Mouse (Mus musculus): Measurements from ENCODE around the gene Gpr153. TPM values are rescaled to one million over a fixed set of nuclear protein-coding genes. Genes with fewer than 3 reads are reported as not detected.
A peak's percentile ranks its signal among the peaks of the same experiment; 100 is the strongest.

The Gpr153 gene
- polyA plus RNA-seq, 1 experiment from 2014 or later: 0.58 TPM

DNA sequence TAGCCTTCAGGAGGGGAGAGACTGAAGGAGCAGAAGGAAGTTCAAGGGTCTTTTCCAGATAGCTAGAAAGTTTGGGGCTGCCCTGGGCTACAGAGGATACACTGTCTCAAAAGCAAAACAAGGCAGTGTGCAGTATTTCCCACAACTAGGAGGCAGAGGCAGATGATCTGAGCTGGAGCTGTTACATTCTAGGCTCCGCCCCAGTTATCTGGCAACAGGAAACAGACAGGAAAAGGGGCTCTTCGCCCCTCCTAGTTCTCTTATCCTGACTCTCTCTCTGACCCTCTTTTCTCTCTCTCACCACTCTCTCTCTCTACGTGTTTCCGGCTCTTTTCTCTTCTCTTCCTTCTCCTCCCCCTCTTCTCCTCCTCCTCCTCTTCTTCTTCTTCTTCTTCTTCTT lies 21.9 kb downstream of the Gpr153 start:
- Histone ChIP-seq H3K9me3 (ENCODE audit: low read length) (no peaks in the 10 kb centered on the region), H3K27ac (ENCODE audit: low read depth) (no peak overlapping the region; the same call in 1 of the 2 replicates), H3K27me3 (ENCODE audit: insufficient read depth, low read length) (peaks cover 25% of the 10 kb centered on the region), H3K4me1 (ENCODE audit: insufficient read depth) (peaks cover 22% of the 10 kb centered on the region), H3K9ac (replicated peaks) (no peak overlapping the region; the same call in 1 of the 2 replicates), H3K36me3 (replicated peaks; ENCODE audit: insufficient read depth, low read length) (peaks cover 14% of the 10 kb centered on the region; the same call in 1 of the 2 replicates), H3K4me2 (ENCODE audit: low read depth, low read length) (peak overlapping the region; percentile 97), H3K4me3 (ENCODE audit: low read depth, low read length) (no peak overlapping the region; the same call in 1 of the 2 replicates)
- TF ChIP-seq EP300 (IDR thresholded peaks at IDR 0.05; ENCODE audit: low read depth): no peak
- TF ChIP-seq CTCF (IDR thresholded peaks at IDR 0.05; ENCODE audit: low read depth): no peak
- no peak for DNase-seq
- WGBS (ENCODE audit: insufficient replicate concordance): 14% methylated on average over 4 of the region's 4 CpGs
- ATAC-seq: no peak

DNA sequence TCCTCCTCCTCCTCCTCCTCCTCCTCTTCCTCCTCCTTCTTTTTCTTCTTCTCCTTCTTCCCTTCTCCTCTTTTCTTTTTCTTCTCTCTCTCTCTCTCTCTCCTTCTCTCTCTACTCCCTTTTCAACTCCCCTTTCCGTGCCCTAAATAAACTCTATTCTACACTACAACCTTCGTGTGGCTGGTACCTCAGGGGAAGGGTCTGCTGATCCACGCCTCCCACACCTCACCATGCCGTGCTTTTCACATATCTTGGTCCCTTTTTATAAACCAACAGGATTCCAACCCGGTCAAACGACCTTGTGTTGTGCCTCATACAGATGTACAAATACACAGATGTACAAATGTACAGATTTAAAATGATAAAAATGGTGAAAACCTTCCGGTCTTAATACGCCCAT lies 22.3 kb downstream of the Gpr153 start:
- peaks cover 21% of the 10 kb centered on the region for H3K27me3 ChIP-seq (ENCODE audit: insufficient read depth, low read length)
- peaks cover 18% of the 10 kb centered on the region; the same call in 1 of the 2 replicates for H3K36me3 ChIP-seq (replicated peaks; ENCODE audit: insufficient read depth, low read length)
- H3K9me3 ChIP-seq (ENCODE audit: low read length): no peaks in the 10 kb centered on the region
- peaks cover 22% of the 10 kb centered on the region for H3K4me1 ChIP-seq (ENCODE audit: insufficient read depth)
- TF ChIP-seq CTCF (IDR thresholded peaks at IDR 0.05; ENCODE audit: low read depth) (no peak), EP300 (IDR thresholded peaks at IDR 0.05; ENCODE audit: low read depth) (no peak)
- DNase-seq (no peak), ATAC-seq (no peak)
- H3K27ac ChIP-seq (ENCODE audit: low read depth): peak overlapping the region; percentile 88
- WGBS (ENCODE audit: insufficient replicate concordance): 7% methylated on average over 8 of the region's 8 CpGs
- peak overlapping the region; percentile 71 for H3K9ac ChIP-seq (replicated peaks)
- H3K4me3 ChIP-seq (ENCODE audit: low read depth, low read length): peak overlapping the region; percentile 97
- H3K4me2 ChIP-seq (ENCODE audit: low read depth, low read length): peak overlapping the region; percentile 97

DNA sequence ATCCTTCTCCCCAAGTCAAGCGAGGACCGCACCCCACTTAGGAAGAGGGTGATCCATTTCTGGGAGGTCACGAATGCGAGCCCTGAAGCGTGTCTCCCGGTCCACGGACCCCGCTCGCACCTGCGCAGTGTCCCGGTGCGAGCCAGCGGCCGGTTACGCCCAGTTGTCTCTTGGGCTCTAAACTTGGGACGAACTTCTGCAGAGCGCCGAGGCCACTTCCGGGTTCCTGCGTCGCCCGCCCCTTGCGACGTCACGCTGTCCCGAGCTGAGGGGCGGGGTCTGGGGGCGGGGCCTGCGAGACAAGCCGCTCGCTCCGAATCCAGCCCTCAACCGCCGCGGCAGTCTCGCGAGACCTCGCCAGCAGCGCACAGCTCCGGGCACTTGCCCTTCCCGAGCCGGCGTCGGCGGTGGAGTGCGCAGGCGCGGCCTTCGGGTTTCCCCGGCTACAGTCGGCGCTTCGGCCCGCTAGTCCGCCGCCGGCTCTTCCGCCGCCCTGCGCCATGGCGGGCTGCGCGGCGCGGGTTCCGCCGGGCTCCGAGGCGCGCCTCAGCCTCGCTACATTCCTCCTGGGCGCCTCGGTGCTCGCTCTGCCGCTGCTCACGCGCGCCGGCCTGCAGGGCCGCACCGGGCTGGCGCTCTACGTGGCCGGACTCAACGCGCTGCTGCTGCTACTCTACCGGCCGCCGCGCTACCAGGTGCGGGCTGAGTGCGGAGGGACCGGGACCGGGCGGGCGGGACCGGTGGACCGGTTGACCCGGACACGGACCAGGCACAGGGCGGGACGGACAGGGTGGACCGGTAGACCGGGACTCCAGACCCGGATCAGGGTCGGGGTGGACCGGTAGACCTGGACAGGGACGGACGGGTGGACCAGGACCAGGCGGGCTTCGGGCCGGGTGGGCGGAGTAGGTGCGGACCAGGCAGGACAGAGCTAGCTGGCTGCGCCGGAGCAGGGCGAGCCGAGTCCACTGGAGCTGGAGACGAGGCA lies 23.1 kb downstream of the Gpr153 start, which contains the start of gene Icmt:
Gene Icmt (plus strand): TSS at position 354 of the 988 bp plus-strand sequence.
- DNase-seq: peak; percentile 100
- Histone ChIP-seq H3K27ac (ENCODE audit: low read depth) (peak within 1 kb of the TSS; percentile 88), H3K9me3 (ENCODE audit: low read length) (no peaks in the 10 kb centered on the region), H3K4me3 (ENCODE audit: low read depth, low read length) (peak within 1 kb of the TSS; percentile 97), H3K4me2 (ENCODE audit: low read depth, low read length) (peak within 1 kb of the TSS; percentile 97), H3K9ac (replicated peaks) (peak within 1 kb of the TSS; percentile 97), H3K27me3 (ENCODE audit: insufficient read depth, low read length) (peaks cover 13% of the 10 kb centered on the region), H3K36me3 (replicated peaks; ENCODE audit: insufficient read depth, low read length) (peaks cover 19% of the 10 kb centered on the region; the same call in 1 of the 2 replicates), H3K4me1 (ENCODE audit: insufficient read depth) (peaks cover 22% of the 10 kb centered on the region)
- WGBS (ENCODE audit: insufficient replicate concordance): 2% methylated on average over 102 of the region's 119 CpGs
- ATAC-seq: peak; percentile 95
- no peak for TF ChIP-seq CTCF (IDR thresholded peaks at IDR 0.05; ENCODE audit: low read depth)
- no peak; the same call in 1 of the 2 replicates for TF ChIP-seq EP300 (IDR thresholded peaks at IDR 0.05; ENCODE audit: low read depth)

DNA sequence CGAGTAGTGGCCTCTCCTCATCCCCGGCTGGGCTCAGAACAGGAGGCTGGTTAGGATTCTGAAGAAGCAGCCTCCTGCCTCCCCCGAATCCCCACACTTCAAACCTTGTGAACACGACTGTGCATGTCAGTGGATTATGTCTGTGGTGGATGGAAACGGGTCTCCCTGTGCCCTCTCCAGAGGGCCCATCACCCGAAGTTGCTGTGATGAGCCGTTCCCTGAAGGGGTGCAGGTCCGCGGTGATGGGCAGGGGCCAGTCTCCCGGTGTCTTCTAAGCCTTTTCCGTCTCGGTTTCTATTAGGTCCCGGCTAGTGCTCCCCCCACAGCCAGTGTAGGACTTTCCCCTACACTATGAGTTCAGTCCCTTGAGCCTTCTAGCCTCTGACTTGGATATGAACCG lies 24.8 kb downstream of the Gpr153 start:
- H3K27me3 ChIP-seq (ENCODE audit: insufficient read depth, low read length): no peaks in the 10 kb centered on the region
- H3K36me3 ChIP-seq (replicated peaks; ENCODE audit: insufficient read depth, low read length): peaks cover 26% of the 10 kb centered on the region
- H3K4me1 ChIP-seq (ENCODE audit: insufficient read depth): peaks cover 22% of the 10 kb centered on the region
- H3K4me2 ChIP-seq (ENCODE audit: low read depth, low read length): peak overlapping the region; percentile 97; the same call in 1 of the 2 replicates
- H3K27ac ChIP-seq (ENCODE audit: low read depth): no peak overlapping the region
- H3K9me3 ChIP-seq (ENCODE audit: low read length): no peaks in the 10 kb centered on the region
- no peak for DNase-seq
- H3K9ac ChIP-seq (replicated peaks): no peak overlapping the region
- ATAC-seq: no peak
- TF ChIP-seq EP300 (IDR thresholded peaks at IDR 0.05; ENCODE audit: low read depth) (no peak), CTCF (IDR thresholded peaks at IDR 0.05; ENCODE audit: low read depth) (no peak)
- WGBS (ENCODE audit: insufficient replicate concordance): 86% methylated on average over 14 of the region's 14 CpGs
- no peak overlapping the region for H3K4me3 ChIP-seq (ENCODE audit: low read depth, low read length)

DNA sequence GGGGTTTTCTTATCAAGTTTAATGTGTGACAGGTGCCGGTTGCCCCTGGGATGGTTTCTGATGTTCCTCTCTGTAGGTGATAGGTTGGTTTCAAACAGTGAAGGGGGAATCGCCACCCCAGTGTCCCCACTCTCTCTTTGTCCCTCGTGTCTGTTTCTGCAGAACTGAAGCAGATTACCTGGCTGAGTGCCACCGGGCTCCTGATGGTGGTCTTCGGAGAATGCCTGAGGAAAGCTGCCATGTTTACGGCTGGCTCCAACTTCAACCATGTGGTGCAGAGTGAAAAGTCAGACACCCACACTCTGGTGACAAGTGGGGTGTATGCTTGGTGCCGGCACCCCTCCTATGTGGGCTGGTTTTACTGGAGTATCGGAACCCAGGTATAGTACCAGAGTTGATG lies 26.3 kb downstream of the Gpr153 start:
- WGBS (ENCODE audit: insufficient replicate concordance): 89% methylated on average over 8 of the region's 8 CpGs
- H3K9ac ChIP-seq (replicated peaks): no peak overlapping the region
- H3K4me1 ChIP-seq (ENCODE audit: insufficient read depth): peaks cover 22% of the 10 kb centered on the region
- no peak overlapping the region for H3K4me3 ChIP-seq (ENCODE audit: low read depth, low read length)
- no peak overlapping the region for H3K27ac ChIP-seq (ENCODE audit: low read depth)
- H3K9me3 ChIP-seq (ENCODE audit: low read length): no peaks in the 10 kb centered on the region
- peaks cover 26% of the 10 kb centered on the region for H3K36me3 ChIP-seq (replicated peaks; ENCODE audit: insufficient read depth, low read length)
- H3K4me2 ChIP-seq (ENCODE audit: low read depth, low read length): no peak overlapping the region
- no peaks in the 10 kb centered on the region for H3K27me3 ChIP-seq (ENCODE audit: insufficient read depth, low read length)
- DNase-seq (no peak), ATAC-seq (no peak)
- TF ChIP-seq EP300 (IDR thresholded peaks at IDR 0.05; ENCODE audit: low read depth) (no peak), CTCF (IDR thresholded peaks at IDR 0.05; ENCODE audit: low read depth) (no peak)

DNA sequence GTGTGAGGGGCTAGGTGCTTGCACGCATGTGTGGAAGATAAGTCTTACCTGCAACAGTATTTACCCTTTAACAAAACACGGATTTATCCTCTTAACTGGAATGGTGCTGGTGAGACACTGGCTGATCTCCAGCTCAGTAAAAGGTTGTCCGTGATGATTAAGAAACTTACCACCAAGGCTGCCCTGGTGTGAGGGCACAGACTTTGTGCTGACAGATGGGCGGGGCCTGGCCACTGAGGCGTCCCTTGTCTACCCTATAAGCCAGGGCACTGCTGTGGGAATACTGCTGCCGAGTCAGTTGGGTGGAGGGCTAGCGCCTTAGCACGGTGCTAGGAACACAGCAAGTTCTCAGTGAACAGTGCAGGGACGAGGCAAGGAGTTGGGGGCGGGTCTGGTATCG lies 28.0 kb downstream of the Gpr153 start:
- ATAC-seq (no peak), DNase-seq (no peak)
- Histone ChIP-seq H3K4me3 (ENCODE audit: low read depth, low read length) (no peak overlapping the region), H3K27ac (ENCODE audit: low read depth) (no peak overlapping the region), H3K4me2 (ENCODE audit: low read depth, low read length) (no peak overlapping the region), H3K9me3 (ENCODE audit: low read length) (no peaks in the 10 kb centered on the region), H3K36me3 (replicated peaks; ENCODE audit: insufficient read depth, low read length) (peaks cover 26% of the 10 kb centered on the region), H3K27me3 (ENCODE audit: insufficient read depth, low read length) (no peaks in the 10 kb centered on the region), H3K4me1 (ENCODE audit: insufficient read depth) (peaks cover 12% of the 10 kb centered on the region), H3K9ac (replicated peaks) (no peak overlapping the region)
- TF ChIP-seq CTCF (IDR thresholded peaks at IDR 0.05; ENCODE audit: low read depth) (no peak), EP300 (IDR thresholded peaks at IDR 0.05; ENCODE audit: low read depth) (no peak)
- 78% methylated on average over 11 of the region's 11 CpGs for WGBS (ENCODE audit: insufficient replicate concordance)
